Mouse (Mus musculus): ENCODE results near the gene Cdc42ep2. TPM values are rescaled to one million over a fixed set of nuclear protein-coding genes. Genes with fewer than 3 reads are reported as not detected.

Cdc42ep2 gene
- total RNA-seq, 2 experiments from 2014 or later = 4.7 to 4.9 TPM

DNA sequence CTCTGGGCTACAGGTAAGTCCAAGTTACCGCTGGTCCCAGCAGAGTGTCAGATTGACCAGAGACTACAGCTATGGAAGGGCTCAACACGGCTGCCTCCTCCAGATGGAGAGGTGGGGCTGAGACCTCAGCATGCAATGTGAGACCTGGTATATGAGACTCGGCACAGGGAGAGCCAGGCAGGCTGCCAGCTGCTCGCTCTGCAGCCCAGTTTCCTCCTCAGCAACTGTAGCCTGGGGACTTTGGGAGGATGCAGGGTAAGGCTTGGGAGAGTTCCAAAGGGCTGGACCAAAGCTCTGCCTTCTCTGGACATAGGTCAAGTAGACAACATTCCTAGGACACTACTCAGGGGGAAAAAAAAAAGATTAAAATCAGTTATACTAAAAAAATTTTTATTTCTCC is 15.6 kb upstream of the Cdc42ep2 start:
- intact Hi-C loops (cut with DNase I) = no loop called here
- TF ChIP-seq CTCF (IDR thresholded peaks at IDR 0.05) = no peak
- H3K4me3 ChIP-seq = no peak overlapping the region
- no peak for DNase-seq (ENCODE audit: extremely low spot score in 1 of 2, low spot score in 2 of 2)
- H3K27ac ChIP-seq = no peak overlapping the region

DNA sequence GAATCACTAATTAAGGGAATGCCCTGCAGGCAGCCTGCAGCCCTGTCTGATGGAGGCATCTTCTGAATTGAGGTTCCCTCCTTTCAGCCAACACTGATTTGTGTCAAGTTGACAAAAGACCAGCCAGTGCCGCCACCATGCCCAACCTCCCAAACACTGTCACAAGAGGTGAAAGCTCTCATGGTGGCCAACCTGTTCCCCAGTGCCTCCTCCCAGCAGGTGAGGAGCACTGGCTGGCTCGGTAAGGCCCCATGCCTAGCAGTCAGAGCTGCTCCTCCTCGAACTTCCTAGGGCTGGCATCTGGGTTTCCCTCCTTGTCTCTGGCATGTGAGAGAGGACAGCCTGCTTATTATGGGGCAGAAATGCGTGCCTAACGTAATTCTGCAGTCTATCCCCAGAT is 15.1 kb upstream of the Cdc42ep2 start:
- Histone ChIP-seq H3K27ac (no peak overlapping the region), H3K4me3 (no peak overlapping the region)
- TF ChIP-seq CTCF (IDR thresholded peaks at IDR 0.05) = no peak
- DNase-seq (ENCODE audit: extremely low spot score in 1 of 2, low spot score in 2 of 2) = no peak
- intact Hi-C loops (cut with DNase I) = no loop called here

DNA sequence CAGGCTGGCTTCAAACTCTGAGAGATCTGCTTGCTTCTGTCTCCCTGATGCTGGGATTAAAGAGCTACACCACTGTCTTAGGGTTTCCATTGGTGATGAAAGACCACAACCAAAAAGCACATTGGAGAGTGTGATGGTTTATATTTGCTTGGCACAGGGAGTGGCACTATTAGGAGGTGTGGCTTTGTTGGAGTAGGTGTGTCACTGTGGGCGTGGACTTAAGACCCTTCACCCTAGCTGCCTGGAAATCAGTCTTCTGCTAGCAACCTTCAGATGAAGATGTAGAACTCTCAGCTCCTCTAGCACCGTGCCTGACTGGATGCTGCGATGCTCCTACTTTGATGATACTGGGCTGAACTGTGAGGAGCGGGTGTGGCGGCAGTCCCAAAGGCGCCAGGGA is 13.9 kb upstream of the Cdc42ep2 start:
- no peak overlapping the region for H3K27ac ChIP-seq
- H3K4me3 ChIP-seq = no peak overlapping the region
- TF ChIP-seq CTCF (IDR thresholded peaks at IDR 0.05) = no peak
- intact Hi-C loops (cut with DNase I) = no loop called here
- no peak for DNase-seq (ENCODE audit: extremely low spot score in 1 of 2, low spot score in 2 of 2)

DNA sequence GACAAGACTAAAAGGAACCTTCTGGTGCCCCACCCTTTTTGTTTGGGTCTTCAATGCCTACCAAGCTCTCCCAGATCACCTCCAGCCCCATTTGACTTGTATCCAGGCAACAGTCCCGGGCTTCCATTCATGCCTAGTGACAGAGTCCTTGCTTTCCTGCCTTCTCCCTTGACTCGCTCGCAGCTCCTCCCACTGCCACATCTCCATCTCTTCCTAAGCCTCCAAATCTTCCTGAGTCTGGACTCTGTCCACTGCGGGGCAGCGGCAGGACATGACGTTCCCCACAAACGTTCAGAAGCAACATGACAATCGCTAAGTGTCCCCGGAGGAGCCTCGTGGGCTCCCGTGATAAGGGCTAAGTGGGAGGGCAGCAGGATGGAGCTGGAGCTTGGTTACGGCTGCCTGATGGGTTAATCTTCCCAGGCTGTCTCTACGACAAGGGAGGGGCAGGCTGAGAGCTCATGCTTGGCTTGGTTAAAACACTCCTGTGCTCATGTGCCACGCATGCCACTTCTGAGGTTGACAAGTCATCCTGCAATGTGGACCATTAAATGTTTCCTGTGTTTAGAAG is 13.3 kb upstream of the Cdc42ep2 start:
- intact Hi-C loops (cut with DNase I) = no loop called here
- TF ChIP-seq CTCF (IDR thresholded peaks at IDR 0.05) = no peak
- H3K4me3 ChIP-seq = no peak overlapping the region
- no peak for DNase-seq (ENCODE audit: extremely low spot score in 1 of 2, low spot score in 2 of 2)
- no peak overlapping the region for H3K27ac ChIP-seq

DNA sequence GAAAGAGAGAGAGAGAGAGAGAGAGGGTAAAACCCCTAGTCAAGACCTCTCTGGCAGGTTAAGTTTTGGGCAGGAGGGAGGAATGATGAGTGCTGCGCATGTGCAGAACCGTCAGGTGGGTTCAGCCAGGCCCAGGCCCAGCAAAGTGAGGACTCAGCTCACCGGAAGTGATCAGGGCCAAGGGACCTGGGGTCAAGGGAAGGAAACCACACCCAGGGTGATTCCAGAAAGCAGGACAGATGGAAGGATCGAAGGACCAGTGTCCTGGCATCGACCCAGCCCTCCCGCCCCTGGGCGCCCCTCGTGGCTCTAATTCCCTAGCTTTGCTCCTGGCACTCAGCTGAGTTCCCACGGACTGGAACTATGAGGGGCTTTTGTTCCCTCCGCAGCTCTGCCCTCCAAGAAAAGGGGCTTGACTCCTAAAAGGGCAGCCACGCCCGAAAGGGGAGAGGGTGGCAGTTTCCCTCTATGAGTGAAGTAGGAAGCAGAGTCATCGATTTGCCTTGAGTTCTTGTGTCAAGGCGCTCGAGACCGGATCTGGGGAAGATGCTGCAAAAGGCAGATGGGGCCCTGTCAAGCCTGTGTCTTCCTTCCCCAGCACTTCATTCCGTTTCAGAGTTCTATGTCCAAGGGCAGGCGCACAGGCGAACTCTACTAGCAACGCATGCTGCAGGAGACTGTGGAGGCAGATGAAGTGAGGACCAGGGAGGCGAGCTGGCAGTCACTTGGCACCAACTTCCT is 12.6 kb upstream of the Cdc42ep2 start:
- no peak overlapping the region for H3K4me3 ChIP-seq
- DNase-seq (ENCODE audit: extremely low spot score in 1 of 2, low spot score in 2 of 2) = no peak
- H3K27ac ChIP-seq = no peak overlapping the region
- intact Hi-C loops (cut with DNase I) = no loop called here
- no peak for TF ChIP-seq CTCF (IDR thresholded peaks at IDR 0.05)

DNA sequence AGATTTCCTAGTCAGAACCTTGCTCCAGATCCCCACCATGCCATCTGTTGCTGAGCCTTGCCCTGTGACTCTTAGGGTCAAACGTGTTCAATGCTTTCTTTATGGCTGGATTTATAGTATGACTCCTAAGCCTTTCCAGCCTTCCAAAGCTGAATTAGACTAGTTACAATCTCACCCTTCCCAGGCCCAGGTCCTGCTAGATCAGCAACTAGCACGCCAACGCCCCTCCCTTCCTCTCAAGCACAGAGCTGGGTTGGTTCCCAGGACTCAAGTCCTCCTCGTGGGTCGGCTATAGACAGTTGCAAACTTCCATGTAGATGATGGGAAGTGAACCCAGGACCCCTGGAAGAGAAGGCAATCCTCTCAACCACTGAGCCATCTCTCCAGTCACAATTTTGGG is 11.1 kb upstream of the Cdc42ep2 start:
- Histone ChIP-seq H3K4me3 (no peak overlapping the region), H3K27ac (no peak overlapping the region)
- no peak for TF ChIP-seq CTCF (IDR thresholded peaks at IDR 0.05)
- intact Hi-C loops (cut with DNase I) = no loop called here
- DNase-seq (ENCODE audit: extremely low spot score in 1 of 2, low spot score in 2 of 2) = no peak

DNA sequence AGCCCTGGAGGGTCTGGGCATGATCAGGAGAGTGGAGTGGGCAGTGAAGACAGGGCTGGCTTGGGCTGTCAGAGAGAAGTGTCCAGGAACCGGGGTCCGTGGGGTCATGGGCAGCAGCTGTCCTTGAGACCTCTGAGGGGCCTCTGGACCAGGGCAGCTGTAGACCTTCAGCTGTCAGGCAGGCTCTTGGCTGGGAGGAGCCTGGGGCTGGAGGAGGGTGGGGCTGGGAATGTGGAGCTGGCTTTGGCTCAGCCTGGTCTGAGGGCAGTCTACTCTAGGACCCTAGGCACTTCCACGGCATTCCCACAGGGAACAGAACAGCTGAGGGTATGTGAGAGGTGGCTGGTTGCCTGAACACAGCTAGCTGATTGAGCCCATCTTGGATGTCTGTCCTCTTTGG is 10.7 kb upstream of the Cdc42ep2 start:
- no peak for DNase-seq (ENCODE audit: extremely low spot score in 1 of 2, low spot score in 2 of 2)
- H3K4me3 ChIP-seq = no peak overlapping the region
- no peak overlapping the region for H3K27ac ChIP-seq
- intact Hi-C loops (cut with DNase I) = no loop called here
- TF ChIP-seq CTCF (IDR thresholded peaks at IDR 0.05) = no peak

DNA sequence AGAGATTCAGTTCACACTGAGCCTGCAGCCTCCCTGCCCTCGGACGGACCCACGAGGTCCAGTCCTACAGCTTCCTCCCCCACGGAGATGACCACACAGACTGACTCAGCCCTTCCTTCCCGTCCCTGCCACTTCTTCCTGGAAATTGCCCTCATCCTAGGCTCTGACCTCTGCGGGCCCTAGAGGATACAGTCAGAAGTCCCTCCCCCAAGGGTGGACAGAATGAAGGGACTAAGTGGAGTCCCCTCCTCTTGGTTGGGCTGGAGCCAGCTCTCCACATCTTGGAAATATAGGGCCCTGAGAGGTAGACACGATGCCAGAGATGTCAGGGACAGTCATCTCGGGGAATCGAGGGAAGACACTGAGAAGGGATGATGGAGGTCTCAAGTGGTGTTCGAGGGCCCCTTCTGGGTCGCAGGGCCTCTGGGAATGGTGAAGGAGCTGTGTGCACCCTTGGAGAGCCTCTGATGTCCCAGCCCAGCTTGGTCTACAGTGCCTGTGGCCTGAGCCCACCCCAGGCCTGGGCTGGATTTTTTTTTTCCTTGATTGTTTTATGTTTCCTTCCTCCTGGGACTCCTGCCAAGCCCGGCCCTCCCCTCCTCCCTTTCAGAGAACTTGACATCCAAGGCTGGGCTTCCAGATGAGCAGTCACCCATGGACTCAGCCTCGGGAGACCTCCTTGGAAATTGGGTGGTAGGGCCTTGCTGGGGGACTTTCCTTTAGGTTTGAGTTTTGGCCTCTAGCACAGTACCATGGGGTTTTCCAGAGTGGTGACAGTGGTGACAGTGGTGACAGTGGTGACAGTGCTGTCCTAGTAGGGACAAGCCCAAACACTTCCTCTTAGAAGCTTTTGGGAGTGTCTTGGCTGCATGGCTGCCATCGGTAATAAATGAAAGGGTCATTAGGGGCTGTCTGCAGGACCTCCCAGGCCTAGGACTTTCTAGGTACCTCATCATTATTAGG is 5.3 kb upstream of the Cdc42ep2 start:
- intact Hi-C loops (cut with DNase I) = no loop called here
- Histone ChIP-seq H3K4me3 (no peak overlapping the region), H3K27ac (no peak overlapping the region)
- no peak for DNase-seq (ENCODE audit: extremely low spot score in 1 of 2, low spot score in 2 of 2)
- no peak for TF ChIP-seq CTCF (IDR thresholded peaks at IDR 0.05)

DNA sequence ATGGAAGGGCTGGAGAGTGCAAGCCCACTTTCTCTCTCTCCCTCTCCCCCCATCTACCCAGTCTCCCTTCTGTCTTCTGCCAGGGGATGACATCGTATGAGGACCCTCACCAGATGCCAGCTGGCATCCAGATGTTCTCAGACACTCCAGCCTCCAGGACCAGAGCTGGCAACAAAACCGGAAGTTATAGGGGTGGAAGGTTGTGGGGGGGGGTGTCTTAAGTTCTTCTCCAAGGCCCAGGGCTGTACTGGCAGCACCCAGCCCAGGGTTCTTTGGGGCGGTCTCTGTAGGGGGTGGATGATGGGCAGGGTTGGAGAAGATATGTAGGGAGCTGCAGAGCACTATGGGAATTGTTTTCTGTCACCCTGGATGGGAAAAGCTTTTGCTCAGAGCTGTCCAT is 3.9 kb upstream of the Cdc42ep2 start:
- DNase-seq (ENCODE audit: extremely low spot score in 1 of 2, low spot score in 2 of 2) = no peak
- no peak overlapping the region for H3K27ac ChIP-seq
- intact Hi-C loops (cut with DNase I) = no loop called here
- TF ChIP-seq CTCF (IDR thresholded peaks at IDR 0.05) = no peak
- no peak overlapping the region for H3K4me3 ChIP-seq

DNA sequence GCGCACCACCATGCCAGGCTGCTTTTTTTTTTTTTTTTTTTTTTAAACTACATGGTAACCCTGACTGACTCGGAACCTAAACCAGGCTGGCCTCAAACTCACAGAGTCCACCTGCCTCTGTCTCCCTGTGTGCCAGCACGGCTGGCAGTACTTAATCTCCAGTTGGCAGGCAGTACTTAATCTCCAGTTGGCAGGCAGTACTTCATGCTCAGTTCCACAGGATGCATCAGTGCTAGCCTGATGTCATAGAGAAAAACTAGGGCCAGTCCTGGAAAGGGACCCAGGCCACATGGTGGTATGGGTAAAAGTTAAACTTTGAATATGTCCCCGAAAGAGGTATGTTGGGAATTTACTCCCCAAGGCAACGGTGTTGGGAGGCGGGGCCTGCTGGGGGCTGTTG is 3.5 kb upstream of the Cdc42ep2 start:
- H3K4me3 ChIP-seq = no peak overlapping the region
- TF ChIP-seq CTCF (IDR thresholded peaks at IDR 0.05) = no peak
- H3K27ac ChIP-seq = no peak overlapping the region
- intact Hi-C loops (cut with DNase I) = no loop called here
- DNase-seq (ENCODE audit: extremely low spot score in 1 of 2, low spot score in 2 of 2) = no peak

DNA sequence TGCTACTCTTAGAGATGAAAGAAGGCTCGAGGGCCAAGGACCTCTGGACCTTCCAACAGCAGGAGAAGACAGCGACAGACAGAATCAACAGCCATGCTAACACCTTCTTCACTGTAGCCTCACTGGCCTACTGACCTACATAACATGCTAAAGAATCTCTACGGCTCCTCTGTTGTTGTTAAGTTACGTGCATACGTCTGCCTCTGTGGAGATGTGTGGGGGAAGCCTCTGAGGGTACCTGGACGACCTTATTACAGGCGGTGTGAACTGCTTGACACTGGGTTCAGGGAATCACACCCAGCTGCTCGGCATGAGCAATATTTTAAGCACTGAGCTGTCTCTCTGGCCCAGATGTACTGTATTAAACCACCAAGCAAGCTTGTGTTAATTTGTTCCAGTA is 2.9 kb upstream of the Cdc42ep2 start:
- Histone ChIP-seq H3K4me3 (no peak overlapping the region), H3K27ac (no peak overlapping the region)
- intact Hi-C loops (cut with DNase I) = no loop called here
- no peak for DNase-seq (ENCODE audit: extremely low spot score in 1 of 2, low spot score in 2 of 2)
- no peak for TF ChIP-seq CTCF (IDR thresholded peaks at IDR 0.05)

DNA sequence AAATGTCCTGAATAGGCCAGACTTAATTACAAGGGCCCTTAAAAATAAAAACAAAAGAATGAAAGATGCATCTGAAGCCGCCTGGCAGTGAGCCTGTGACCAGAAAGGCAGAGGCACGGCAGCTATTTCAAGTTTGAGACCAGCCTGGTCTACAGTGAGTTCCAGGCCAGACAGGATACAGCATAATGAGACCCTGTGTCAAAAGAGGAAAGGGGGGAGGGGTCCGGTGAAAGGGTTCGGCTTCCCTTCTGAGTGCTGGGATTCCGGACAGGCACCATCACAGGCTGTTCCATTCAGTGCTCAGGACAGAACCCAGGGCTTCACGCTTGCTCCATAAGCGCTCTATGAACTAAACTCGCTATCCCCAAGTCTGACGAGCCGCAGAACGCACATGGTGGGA is 2.4 kb upstream of the Cdc42ep2 start:
- Histone ChIP-seq H3K27ac (no peak overlapping the region), H3K4me3 (no peak overlapping the region)
- intact Hi-C loops (cut with DNase I) = no loop called here
- no peak for DNase-seq (ENCODE audit: extremely low spot score in 1 of 2, low spot score in 2 of 2)
- no peak for TF ChIP-seq CTCF (IDR thresholded peaks at IDR 0.05)
